Mouse (Mus musculus) left cerebral cortex, adult 9 months (tissue): ENCODE results near the gene Tjp3.
A peak's percentile ranks its signal among the peaks of the same experiment; 100 is the strongest.

Experiments
- DNase-seq, 2 experiments: peaks; one replicate each; pipeline ENCODE4 v3.0.0; 2022; ENCODE audit warnings: low spot score in 2 of 2

Tjp3 gene

DNA sequence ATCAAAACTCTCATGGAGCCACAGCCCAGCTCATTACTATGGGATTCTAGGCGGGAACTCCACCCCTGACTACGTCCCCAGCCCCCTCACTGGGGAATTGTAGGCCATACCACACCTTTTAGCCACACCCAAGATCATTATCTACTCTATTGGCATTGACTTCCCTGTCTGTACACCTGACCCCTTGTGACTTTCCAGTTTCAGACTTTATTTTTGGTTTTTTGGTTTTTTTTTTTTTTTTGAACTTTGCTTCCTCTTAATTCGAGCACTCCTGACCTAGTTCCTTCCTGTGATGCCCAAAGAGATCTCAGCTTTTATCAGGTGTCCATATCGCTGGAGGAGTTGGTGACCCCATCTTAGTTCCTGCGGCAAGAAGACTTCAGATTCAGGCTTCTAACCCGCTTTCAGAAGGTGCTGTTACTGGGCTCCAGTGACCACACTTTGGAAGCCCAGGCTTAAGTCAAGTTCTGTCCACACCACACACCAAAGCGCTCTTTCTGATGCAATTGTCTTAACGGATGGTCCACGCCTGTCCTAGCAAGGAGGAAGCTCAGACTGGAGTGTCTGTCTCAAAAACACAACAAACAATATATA, at the start of gene Tjp3:
Gene Tjp3, minus strand, starts transcription at position 71 of the 594 bp plus-strand sequence.
- no peak for DNase-seq

DNA sequence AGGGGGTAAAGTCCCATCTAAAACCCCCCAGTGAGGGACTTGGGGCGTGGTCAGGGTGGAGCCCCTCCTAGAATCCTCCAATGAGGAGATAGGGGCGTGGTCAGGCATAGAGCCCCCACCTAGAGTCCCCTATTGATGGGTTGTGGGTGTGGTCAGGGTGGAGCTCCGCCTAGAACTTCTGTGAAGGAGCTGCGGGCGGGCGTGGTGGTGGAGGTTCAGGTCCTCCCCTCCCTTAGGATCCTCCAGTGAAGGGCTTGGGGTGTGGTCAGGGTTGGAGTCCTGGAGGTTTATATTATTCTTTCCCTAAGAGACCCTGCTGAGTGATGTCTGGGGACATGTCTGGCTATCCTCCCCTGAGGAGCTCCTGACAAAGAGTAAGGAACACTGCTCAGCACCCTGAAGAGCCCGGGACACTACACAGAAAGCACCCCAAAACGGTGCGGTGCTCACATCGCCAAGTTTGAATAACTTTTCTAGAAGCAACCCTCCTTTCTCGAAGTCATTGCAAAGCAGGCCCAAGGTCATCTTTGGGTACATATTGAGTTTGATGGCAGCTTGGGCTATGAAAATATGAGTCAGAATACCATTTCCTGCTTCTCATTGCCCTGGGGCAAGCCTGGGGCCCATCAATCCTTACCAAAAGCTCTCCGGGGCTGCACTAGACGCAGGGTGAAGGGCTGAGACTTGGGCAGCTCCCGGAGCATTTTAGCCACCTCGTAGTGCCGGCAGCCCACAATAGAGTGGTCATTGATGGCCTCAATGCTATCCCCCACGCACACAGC, 49.4 kb upstream of the Tjp3 start:
- no peak for DNase-seq

DNA sequence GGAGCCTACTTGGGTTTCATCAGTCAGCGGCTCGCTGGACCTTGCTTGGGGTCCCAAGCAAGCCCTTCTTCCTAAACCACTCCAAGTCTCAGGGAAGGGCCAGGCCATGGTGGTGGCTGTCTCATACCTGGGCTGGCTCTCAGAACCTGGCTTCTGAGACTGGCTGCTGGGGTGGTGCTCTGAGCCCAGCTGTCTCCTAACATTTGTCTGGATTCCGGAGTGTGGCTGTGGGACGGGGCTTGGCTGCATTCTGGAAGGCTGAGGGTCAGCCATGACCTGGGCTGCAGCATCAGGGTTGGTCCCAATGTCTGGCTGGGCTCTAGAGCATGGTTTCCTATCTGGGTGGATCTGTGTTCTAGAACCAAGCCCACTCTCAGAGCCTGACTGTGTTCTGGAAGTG, 45.2 kb upstream of the Tjp3 start:
- DNase-seq: no peak

GRCm38 (mm10) chr10:81335393-81336340, 44.3 kb upstream of the Tjp3 start:
- no peak for DNase-seq

DNA sequence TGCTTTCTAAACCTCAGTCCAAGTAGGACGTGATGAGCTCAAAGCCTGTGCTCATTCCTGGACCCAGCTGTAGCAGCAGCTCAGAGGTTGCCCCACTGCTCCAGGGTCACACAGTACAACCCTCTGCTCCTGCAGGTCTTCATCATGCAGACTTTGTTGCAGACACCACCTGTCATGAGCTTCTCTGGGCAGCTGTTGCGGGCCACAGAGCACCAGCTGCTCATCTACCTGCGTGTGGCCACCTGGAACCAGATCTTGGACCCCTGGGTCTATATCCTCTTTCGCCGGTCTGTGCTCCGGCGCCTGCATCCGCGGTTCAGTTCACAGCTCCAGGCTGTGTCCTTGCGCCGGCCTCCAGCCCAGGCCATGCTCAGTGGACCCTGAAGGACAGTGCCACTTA, 42.9 kb upstream of the Tjp3 start:
- DNase-seq: no peak

GRCm38 (mm10) chr10:81332277-81332676, 40.9 kb upstream of the Tjp3 start:
- no peak for DNase-seq

GRCm38 (mm10) chr10:81330007-81330406, 38.6 kb upstream of the Tjp3 start:
- no peak for DNase-seq

GRCm38 (mm10) chr10:81329194-81329975, 38.0 kb upstream of the Tjp3 start:
- DNase-seq: no peak

- DNase-seq: no peak
Measured at GRCm38 (mm10) chr10:81328386-81328785, 37.0 kb upstream of the Tjp3 start, which contains the start of gene Tbxa2r. Tbxa2r (plus strand) TSS chr10:81328731.

DNA sequence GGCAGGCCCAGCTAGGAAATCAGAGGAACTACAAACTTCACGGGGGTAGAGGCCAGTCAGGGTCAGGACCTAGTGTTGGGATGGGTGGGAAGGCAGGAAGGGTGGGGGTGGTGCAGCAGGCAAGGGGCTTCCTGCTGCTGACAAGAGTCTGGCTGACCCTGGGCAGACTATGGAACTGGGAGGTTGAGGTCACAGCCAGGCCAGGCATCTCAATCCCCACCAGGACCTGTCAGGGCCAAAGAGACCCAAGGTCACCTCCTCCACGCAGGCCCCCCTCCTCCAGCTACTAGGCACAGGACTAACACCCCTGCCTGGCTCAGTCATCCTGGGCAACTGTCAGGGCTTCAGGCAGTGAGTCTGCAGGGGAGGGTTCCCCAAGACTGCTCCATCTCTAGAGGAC, 36.6 kb upstream of the Tjp3 start:
- no peak for DNase-seq

DNA sequence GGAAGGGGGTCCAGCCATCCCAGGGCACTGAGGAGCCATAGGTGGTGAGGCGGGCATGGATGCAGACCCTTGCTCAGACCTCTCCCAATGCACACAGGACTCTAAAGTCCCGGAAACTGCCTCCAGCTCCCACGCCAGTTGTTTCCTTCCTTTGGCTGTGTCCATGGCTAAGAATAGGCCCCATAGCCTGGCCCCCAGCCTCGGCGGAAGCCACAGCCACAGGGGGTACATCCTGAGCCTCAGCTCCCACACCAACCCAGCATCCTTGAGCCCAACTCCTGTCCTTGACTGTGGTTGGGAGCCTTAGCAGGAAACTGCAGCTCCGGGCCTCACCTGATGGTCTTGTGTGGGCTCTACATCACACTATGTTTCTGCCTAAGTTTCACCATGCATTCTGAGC, 35.5 kb upstream of the Tjp3 start:
- no peak for DNase-seq

DNA sequence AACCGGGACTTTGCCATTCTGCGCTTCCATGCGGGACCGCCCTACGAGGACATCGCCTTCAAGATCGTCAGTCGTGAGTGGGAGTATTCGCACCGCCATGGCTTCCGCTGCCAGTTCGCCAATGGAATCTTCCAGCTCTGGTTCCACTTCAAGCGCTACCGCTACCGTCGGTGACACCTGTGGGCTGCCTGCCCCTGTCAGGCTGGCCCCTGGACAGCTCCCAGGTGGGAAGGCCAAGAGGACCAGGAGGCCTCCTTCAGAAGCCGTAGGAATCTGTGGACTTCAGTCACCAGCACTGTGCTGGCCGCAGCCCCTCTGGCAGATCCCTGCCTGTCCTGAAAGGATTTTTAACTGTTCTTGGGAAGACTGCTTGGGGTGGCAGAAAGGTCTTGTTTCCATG, 34.4 kb upstream of the Tjp3 start:
- no peak for DNase-seq

GRCm38 (mm10) chr10:81325176-81325575, 33.8 kb upstream of the Tjp3 start:
- no peak for DNase-seq

DNA sequence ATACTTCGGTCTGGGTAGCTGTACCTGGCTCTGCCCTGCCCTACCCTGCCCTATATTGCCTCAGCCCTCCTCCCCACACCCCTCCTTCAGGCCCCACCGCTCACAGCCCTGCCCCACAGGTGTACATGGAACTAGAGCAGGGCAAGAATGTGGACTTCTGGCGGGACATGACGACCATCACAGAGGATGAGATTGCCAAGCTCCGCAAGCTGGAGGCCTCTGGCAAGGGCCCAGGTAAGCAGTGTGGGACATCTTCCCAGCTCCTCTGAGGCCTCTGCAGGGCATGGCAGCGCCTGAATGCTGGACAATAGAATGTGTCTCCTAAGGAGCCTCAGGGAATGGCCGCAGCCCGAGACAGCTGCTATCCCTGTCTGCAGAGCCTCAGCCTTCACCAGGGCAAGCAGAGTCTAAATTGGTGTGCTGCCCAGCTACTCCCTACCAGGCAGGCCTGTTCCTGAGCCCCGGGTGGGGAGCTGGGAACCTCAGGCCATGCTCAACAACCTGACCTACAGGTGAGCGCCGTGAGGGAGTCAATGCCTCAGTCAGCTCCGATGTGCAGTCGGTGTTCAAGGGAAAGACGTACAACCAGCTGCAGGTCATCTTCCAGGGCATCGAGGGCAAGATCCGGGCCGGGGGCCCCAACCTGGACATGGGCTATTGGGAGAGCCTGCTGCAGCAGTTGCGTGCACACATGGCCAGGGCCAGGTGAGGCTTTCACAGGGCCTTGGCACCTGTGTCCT, 32.6 kb upstream of the Tjp3 start:
- no peak for DNase-seq

GRCm38 (mm10) chr10:81323141-81323775, 31.9 kb upstream of the Tjp3 start:
- no peak for DNase-seq

- DNase-seq: no peak
Measured at GRCm38 (mm10) chr10:81322444-81322843, 31.1 kb upstream of the Tjp3 start.

- DNase-seq: no peak
Measured at GRCm38 (mm10) chr10:81321436-81321835, 30.1 kb upstream of the Tjp3 start.

DNA sequence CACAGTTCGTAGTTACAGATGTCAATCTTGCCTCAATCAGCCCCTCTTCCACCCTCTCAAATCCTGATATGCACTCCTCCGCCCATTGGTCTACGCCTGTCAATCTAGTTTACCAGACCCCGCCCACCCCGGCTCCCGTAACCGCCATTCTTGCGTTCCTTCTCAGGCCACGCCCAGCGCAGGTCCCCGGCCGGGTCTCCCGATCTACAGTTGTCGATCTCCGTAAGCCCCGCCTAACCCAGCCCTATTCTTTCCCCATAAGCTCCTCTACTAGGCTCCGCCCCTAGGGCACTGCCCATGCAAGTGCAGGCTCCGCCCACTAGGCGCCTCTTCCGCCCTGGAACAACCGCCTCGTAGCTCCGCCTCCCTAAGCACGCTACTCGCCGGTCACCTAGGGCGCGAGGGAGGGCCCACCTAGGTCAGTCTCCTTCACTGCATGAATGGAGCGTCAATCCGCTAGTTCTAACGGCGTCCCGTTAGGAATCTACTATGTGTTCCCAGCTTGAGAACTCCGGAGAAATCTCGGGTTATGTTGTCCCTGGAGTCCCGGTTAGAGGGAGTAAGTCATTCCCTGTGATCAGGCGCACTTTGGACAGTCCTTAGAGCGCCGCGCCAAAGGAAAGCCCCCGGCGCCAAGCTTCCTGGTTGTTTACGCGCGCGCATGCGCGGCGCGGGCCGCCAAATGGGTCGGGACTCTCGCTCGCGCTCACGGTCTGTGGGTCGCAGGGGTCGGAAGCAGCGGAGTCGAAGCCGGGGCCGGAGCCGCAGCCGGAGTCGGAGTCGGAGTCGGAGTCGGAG, 29.4 kb upstream of the Tjp3 start, which contains the start of gene Cactin:
Gene Cactin, plus strand, starts transcription at position 554 of the 798 bp plus-strand sequence.
- peak; percentile 99 to 100 for DNase-seq
